Mouse (Mus musculus): ENCODE data around the gene Rnf38. TPM values are rescaled to one million over a fixed set of nuclear protein-coding genes. Genes with fewer than 3 reads are reported as not detected.
A peak's percentile ranks its signal among the peaks of the same experiment; 100 is the strongest.

Rnf38 gene
- polyA plus RNA-seq, 1 experiment: 133 TPM

GRCm38 (mm10) chr4:44152904-44153303, 80.7 kb downstream of the Rnf38 start:
- H3K9me3 ChIP-seq (replicated peaks; ENCODE audit: control insufficient read depth, insufficient read depth, low read length, poor library complexity, severe bottlenecking): no peaks in the 10 kb centered on the region
- no peaks in the 10 kb centered on the region for H3K27me3 ChIP-seq (ENCODE audit: control insufficient read depth, insufficient read depth, low read length, poor library complexity, severe bottlenecking)
- no peak overlapping the region for H3K9ac ChIP-seq (ENCODE audit: low read depth, poor library complexity, severe bottlenecking)
- TF ChIP-seq POLR2A (IDR thresholded peaks at IDR 0.05; ENCODE audit: insufficient read depth, low read length) (no peak), EP300 (IDR thresholded peaks at IDR 0.05; ENCODE audit: insufficient read depth, low read depth, low read length) (no peak), CTCF (IDR thresholded peaks at IDR 0.05; ENCODE audit: low read depth, low read length) (no peak)
- H3K4me1 ChIP-seq (ENCODE audit: control insufficient read depth, insufficient read depth, low read length): no peaks in the 10 kb centered on the region
- H3K27ac ChIP-seq (ENCODE audit: insufficient read depth, low read length): no peak overlapping the region
- H3K36me3 ChIP-seq (ENCODE audit: control insufficient read depth, insufficient read depth, low read length, poor library complexity, severe bottlenecking): peaks cover 8% of the 10 kb centered on the region
- no peak overlapping the region for H3K4me3 ChIP-seq (ENCODE audit: low read depth, low read length)

- Histone ChIP-seq H3K9me3 (replicated peaks; ENCODE audit: control insufficient read depth, insufficient read depth, low read length, poor library complexity, severe bottlenecking) (no peaks in the 10 kb centered on the region), H3K27ac (ENCODE audit: insufficient read depth, low read length) (no peak overlapping the region), H3K4me1 (ENCODE audit: control insufficient read depth, insufficient read depth, low read length) (no peaks in the 10 kb centered on the region), H3K9ac (ENCODE audit: low read depth, poor library complexity, severe bottlenecking) (no peak overlapping the region), H3K36me3 (ENCODE audit: control insufficient read depth, insufficient read depth, low read length, poor library complexity, severe bottlenecking) (peaks cover 14% of the 10 kb centered on the region), H3K4me3 (ENCODE audit: low read depth, low read length) (no peak overlapping the region), H3K27me3 (ENCODE audit: control insufficient read depth, insufficient read depth, low read length, poor library complexity, severe bottlenecking) (no peaks in the 10 kb centered on the region)
- TF ChIP-seq POLR2A (IDR thresholded peaks at IDR 0.05; ENCODE audit: insufficient read depth, low read length): no peak
- TF ChIP-seq EP300 (IDR thresholded peaks at IDR 0.05; ENCODE audit: insufficient read depth, low read depth, low read length): no peak
- TF ChIP-seq CTCF (IDR thresholded peaks at IDR 0.05; ENCODE audit: low read depth, low read length): no peak
Measured at GRCm38 (mm10) chr4:44126805-44127204, 106.8 kb downstream of the Rnf38 start.

DNA sequence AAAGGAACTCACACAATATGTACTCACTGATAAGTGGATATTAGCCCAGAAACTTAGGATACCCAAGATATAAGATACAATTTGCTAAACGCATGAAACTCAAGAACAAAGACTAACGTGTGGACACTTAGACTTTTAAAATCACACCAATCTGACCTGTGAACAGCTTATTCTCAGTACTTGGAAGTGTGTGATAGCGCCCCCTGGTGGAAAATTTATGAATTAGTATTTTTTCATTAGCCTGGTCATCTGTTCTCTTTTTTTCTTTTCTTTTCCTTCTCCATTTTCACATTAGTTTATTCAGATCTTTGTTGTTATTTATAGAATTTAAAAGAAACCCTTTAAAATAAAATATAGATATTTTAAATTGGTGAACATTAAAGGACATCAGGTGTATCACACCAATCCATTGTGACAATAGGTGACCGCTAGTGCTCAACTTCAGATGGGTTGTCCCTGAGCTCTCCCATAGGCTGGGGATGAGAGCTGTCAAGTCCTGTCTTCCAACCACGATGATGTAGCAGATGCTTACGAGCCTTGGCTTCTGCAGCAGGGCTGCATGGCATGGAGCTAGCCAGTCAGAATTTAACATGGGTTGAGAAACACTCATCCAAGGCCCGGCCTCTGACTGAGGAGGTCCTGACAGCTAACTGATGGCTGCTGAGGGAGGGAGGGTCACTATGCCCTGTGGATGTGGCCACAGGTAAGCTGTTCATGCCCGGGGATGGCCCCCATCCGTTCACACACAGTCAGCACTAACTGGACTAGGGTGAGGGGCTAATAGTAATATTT, 114.0 kb downstream of the Rnf38 start:
- no peaks in the 10 kb centered on the region for H3K4me1 ChIP-seq (ENCODE audit: control insufficient read depth, insufficient read depth, low read length)
- no peak overlapping the region for H3K27ac ChIP-seq (ENCODE audit: insufficient read depth, low read length)
- H3K4me3 ChIP-seq (ENCODE audit: low read depth, low read length): no peak overlapping the region
- no peak overlapping the region for H3K9ac ChIP-seq (ENCODE audit: low read depth, poor library complexity, severe bottlenecking)
- no peak for TF ChIP-seq CTCF (IDR thresholded peaks at IDR 0.05; ENCODE audit: low read depth, low read length)
- TF ChIP-seq POLR2A (IDR thresholded peaks at IDR 0.05; ENCODE audit: insufficient read depth, low read length): no peak
- no peak for TF ChIP-seq EP300 (IDR thresholded peaks at IDR 0.05; ENCODE audit: insufficient read depth, low read depth, low read length)
- no peaks in the 10 kb centered on the region for H3K27me3 ChIP-seq (ENCODE audit: control insufficient read depth, insufficient read depth, low read length, poor library complexity, severe bottlenecking)
- no peaks in the 10 kb centered on the region for H3K9me3 ChIP-seq (replicated peaks; ENCODE audit: control insufficient read depth, insufficient read depth, low read length, poor library complexity, severe bottlenecking)
- H3K36me3 ChIP-seq (ENCODE audit: control insufficient read depth, insufficient read depth, low read length, poor library complexity, severe bottlenecking): no peaks in the 10 kb centered on the region

DNA sequence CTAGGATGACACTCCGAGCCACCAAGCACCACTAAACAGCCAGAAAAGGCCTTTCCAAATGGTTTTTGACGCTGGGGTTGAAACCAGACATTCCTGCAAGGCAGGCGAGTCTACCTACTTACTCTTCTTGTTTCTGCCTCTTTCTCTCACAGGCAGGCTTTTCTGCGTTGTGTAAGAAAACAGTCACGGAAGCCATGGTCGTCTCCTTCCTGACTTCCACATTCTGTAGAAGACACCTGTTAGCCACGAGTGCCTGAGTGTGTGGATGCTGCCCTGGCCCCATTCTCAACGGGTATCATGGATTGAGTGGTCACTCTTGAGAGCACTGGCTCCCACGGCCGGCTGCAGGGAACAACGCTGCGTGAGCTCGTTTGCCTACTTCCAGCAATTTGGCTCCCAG, 118.5 kb downstream of the Rnf38 start:
- H3K9ac ChIP-seq (ENCODE audit: low read depth, poor library complexity, severe bottlenecking): no peak overlapping the region
- H3K4me1 ChIP-seq (ENCODE audit: control insufficient read depth, insufficient read depth, low read length): peaks cover 2% of the 10 kb centered on the region
- TF ChIP-seq EP300 (IDR thresholded peaks at IDR 0.05; ENCODE audit: insufficient read depth, low read depth, low read length): no peak
- TF ChIP-seq POLR2A (IDR thresholded peaks at IDR 0.05; ENCODE audit: insufficient read depth, low read length): no peak
- TF ChIP-seq CTCF (IDR thresholded peaks at IDR 0.05; ENCODE audit: low read depth, low read length): no peak
- H3K36me3 ChIP-seq (ENCODE audit: control insufficient read depth, insufficient read depth, low read length, poor library complexity, severe bottlenecking): no peaks in the 10 kb centered on the region
- no peak overlapping the region for H3K4me3 ChIP-seq (ENCODE audit: low read depth, low read length)
- no peak overlapping the region for H3K27ac ChIP-seq (ENCODE audit: insufficient read depth, low read length)
- H3K27me3 ChIP-seq (ENCODE audit: control insufficient read depth, insufficient read depth, low read length, poor library complexity, severe bottlenecking): no peaks in the 10 kb centered on the region
- no peaks in the 10 kb centered on the region for H3K9me3 ChIP-seq (replicated peaks; ENCODE audit: control insufficient read depth, insufficient read depth, low read length, poor library complexity, severe bottlenecking)

- H3K4me3 ChIP-seq (ENCODE audit: low read depth, low read length): no peak overlapping the region
- no peak overlapping the region for H3K9ac ChIP-seq (ENCODE audit: low read depth, poor library complexity, severe bottlenecking)
- TF ChIP-seq EP300 (IDR thresholded peaks at IDR 0.05; ENCODE audit: insufficient read depth, low read depth, low read length) (no peak), CTCF (IDR thresholded peaks at IDR 0.05; ENCODE audit: low read depth, low read length) (no peak), POLR2A (IDR thresholded peaks at IDR 0.05; ENCODE audit: insufficient read depth, low read length) (no peak)
- H3K9me3 ChIP-seq (replicated peaks; ENCODE audit: control insufficient read depth, insufficient read depth, low read length, poor library complexity, severe bottlenecking): no peaks in the 10 kb centered on the region
- H3K4me1 ChIP-seq (ENCODE audit: control insufficient read depth, insufficient read depth, low read length): peaks cover 2% of the 10 kb centered on the region
- no peak overlapping the region for H3K27ac ChIP-seq (ENCODE audit: insufficient read depth, low read length)
- H3K36me3 ChIP-seq (ENCODE audit: control insufficient read depth, insufficient read depth, low read length, poor library complexity, severe bottlenecking): no peaks in the 10 kb centered on the region
- H3K27me3 ChIP-seq (ENCODE audit: control insufficient read depth, insufficient read depth, low read length, poor library complexity, severe bottlenecking): no peaks in the 10 kb centered on the region
Measured at GRCm38 (mm10) chr4:44113393-44114138, 120.0 kb downstream of the Rnf38 start.

- Histone ChIP-seq H3K27ac (ENCODE audit: insufficient read depth, low read length) (no peak overlapping the region), H3K36me3 (ENCODE audit: control insufficient read depth, insufficient read depth, low read length, poor library complexity, severe bottlenecking) (no peaks in the 10 kb centered on the region), H3K9ac (ENCODE audit: low read depth, poor library complexity, severe bottlenecking) (no peak overlapping the region), H3K4me1 (ENCODE audit: control insufficient read depth, insufficient read depth, low read length) (peaks cover 2% of the 10 kb centered on the region), H3K9me3 (replicated peaks; ENCODE audit: control insufficient read depth, insufficient read depth, low read length, poor library complexity, severe bottlenecking) (no peaks in the 10 kb centered on the region), H3K27me3 (ENCODE audit: control insufficient read depth, insufficient read depth, low read length, poor library complexity, severe bottlenecking) (no peaks in the 10 kb centered on the region), H3K4me3 (ENCODE audit: low read depth, low read length) (no peak overlapping the region)
- TF ChIP-seq POLR2A (IDR thresholded peaks at IDR 0.05; ENCODE audit: insufficient read depth, low read length) (no peak), CTCF (IDR thresholded peaks at IDR 0.05; ENCODE audit: low read depth, low read length) (no peak), EP300 (IDR thresholded peaks at IDR 0.05; ENCODE audit: insufficient read depth, low read depth, low read length) (peak; percentile 36; the same call in 1 of the 2 replicates)
Measured at GRCm38 (mm10) chr4:44112741-44113140, 120.8 kb downstream of the Rnf38 start.
